Mouse (Mus musculus) kidney, postnatal 0 days (tissue): Measurements from ENCODE around the gene Klf2. TPM values are rescaled to one million over a fixed set of nuclear protein-coding genes. Genes with fewer than 3 reads are reported as not detected.

Source experiments
- ATAC-seq: fragments of 200-750 bp; cut with Nextera tagmentation; replicated peaks from 2 replicates; pipeline ENCODE4 v1.8.0; 2017; ENCODE audit warnings: low read depth, moderate number of reproducible peaks, moderate TSS enrichment, moderate library complexity; ENCODE audit not compliant: low FRiP score
- DNase-seq: peaks from one replicate; pipeline ENCODE4 v3.0.0-alpha.2; 2016; ENCODE audit warnings: low spot score
- H3K27ac ChIP-seq: fragments of 300-500 bp; sonication (generic); 2 replicates; pipeline ENCODE4 v1.5.1; 2014; ENCODE audit warnings: mild to moderate bottlenecking
- H3K27me3 ChIP-seq: fragments of 300-500 bp; sonication (generic); 2 replicates; pipeline ENCODE4 v1.6.1; 2014; ENCODE audit warnings: low read length, mixed read lengths; ENCODE audit not compliant: insufficient read depth
- H3K36me3 ChIP-seq: fragments of 300-500 bp; sonication (generic); 2 replicates; pipeline ENCODE4 v1.6.1; 2014; ENCODE audit warnings: low read length, mixed read lengths; ENCODE audit not compliant: insufficient read depth
- H3K4me1 ChIP-seq: fragments of 300-500 bp; sonication (generic); replicated peaks from 2 replicates; pipeline ENCODE4 v1.6.1; 2014; ENCODE audit warnings: antibody characterized with exemption, low read length, mixed read lengths; ENCODE audit not compliant: insufficient read depth
- H3K4me2 ChIP-seq: fragments of 300-500 bp; sonication (generic); 2 replicates; pipeline ENCODE4 v1.6.1; 2014; ENCODE audit warnings: mild to moderate bottlenecking, low read length, moderate library complexity, mixed read lengths
- H3K4me3 ChIP-seq: fragments of 300-500 bp; sonication (generic); replicated peaks from 2 replicates; pipeline ENCODE4 v1.5.1; 2014; ENCODE audit warnings: low read depth, low read length
- H3K9ac ChIP-seq: fragments of 300-500 bp; sonication (generic); 2 replicates; pipeline ENCODE4 v1.6.1; 2014; ENCODE audit warnings: low read depth, low read length
- H3K9me3 ChIP-seq: fragments of 300-500 bp; sonication (generic); replicated peaks from 2 replicates; pipeline ENCODE4 v1.6.1; 2016; ENCODE audit warnings: low read length, inconsistent platforms, mixed read lengths
- CTCF ChIP-seq: IDR thresholded peaks from 2 replicates; pipeline ENCODE4 v1.5.1; 2016; ENCODE audit warnings: antibody characterized with exemption, low read depth, mild to moderate bottlenecking, moderate library complexity
- WGBS: fragments of 180-500 bp; shearing (Covaris S2); extraction: QIAGEN DNeasy Blood & Tissue Kit; methylation state at CpG from one replicate; pipeline ENCODE4 v1.1.7; 2014; 5-methylcytosine and 5-hydroxymethylcytosine counted together
- polyA plus RNA-seq: library from polyadenylated mRNA; unstranded; fragments of >200 nt; fragmentation: Nextera tagmentation; extraction: Ambion mirVana; gene quantifications from 2 replicates; pipeline ENCODE4 v1.2.1, GENCODE M21; 2015

Gene Klf2
- polyA plus RNA-seq, 1 experiment from 2014 or later, result 31.9 TPM

DNA sequence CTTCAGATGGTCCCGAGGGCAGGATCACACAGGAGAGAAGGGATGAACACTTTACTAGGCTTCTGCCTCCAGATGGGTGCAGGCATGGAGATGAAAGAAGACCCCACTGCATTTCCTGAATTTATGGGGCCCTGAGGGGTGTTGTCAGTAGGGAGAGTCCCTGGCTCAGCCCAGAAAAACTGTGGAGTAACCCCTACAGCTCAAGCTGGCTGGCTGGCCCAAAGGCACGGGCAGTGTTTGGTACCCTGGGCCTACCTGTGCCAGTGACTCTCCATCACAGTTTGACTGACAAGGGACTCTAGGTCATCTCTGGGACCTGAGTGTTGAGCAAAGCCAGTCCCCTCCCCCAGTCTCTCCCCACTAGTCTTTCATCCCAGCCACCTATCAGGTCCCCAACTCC lies 5.9 kb downstream of the Klf2 start:
- no peaks in the 10 kb centered on the region for H3K9me3 ChIP-seq
- WGBS, result 65% methylated on average over 2 of the region's 2 CpGs
- TF ChIP-seq CTCF, result no peak

DNA sequence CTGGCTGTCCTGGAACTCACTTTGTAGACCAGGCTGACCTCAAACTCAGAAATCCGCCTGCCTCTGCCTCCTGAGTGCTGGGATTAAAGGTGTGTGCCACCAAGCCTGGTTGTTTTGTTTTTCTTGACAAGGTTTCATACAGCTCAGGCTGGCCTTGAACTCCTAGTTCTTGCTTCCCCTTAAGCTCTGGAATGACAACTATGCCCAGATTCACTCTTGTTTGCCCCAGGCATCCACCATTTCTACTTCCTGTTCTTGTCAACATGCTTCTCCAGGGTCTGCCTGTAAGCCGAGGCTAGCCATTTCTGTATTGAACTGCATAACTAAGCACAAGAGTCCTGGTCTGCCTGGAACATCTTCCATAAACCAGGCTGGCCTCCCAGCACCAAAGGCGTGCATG lies 10.3 kb downstream of the Klf2 start:
- Histone ChIP-seq H3K4me2 (no peak overlapping the region), H3K4me1 (no peaks in the 10 kb centered on the region), H3K9me3 (no peaks in the 10 kb centered on the region), H3K27me3 (no peaks in the 10 kb centered on the region), H3K9ac (no peak overlapping the region), H3K36me3 (no peaks in the 10 kb centered on the region), H3K27ac (no peak overlapping the region), H3K4me3 (no peak overlapping the region)
- DNase-seq, result no peak
- no peak for ATAC-seq
- no peak for TF ChIP-seq CTCF
- 94% methylated on average over 3 of the region's 3 CpGs for whole genome bisulfite sequencing

More for the DNA sequence above, 5.9 kb downstream of the Klf2 start:
- Histone ChIP-seq H3K27ac (no peak overlapping the region), H3K9ac (no peak overlapping the region), H3K4me1 (0 out of 2 replicates have a peak, but pooled peaks cover 11% of the 10 kb centered on the region), H3K36me3 (0 out of 2 replicates have a peak, but pooled peaks cover 3% of the 10 kb centered on the region), H3K4me2 (no peak overlapping the region), H3K27me3 (no peaks in the 10 kb centered on the region; the same call in 1 of the 2 replicates), H3K4me3 (no peak overlapping the region)
- no peak for ATAC-seq
- DNase-seq, result no peak

DNA sequence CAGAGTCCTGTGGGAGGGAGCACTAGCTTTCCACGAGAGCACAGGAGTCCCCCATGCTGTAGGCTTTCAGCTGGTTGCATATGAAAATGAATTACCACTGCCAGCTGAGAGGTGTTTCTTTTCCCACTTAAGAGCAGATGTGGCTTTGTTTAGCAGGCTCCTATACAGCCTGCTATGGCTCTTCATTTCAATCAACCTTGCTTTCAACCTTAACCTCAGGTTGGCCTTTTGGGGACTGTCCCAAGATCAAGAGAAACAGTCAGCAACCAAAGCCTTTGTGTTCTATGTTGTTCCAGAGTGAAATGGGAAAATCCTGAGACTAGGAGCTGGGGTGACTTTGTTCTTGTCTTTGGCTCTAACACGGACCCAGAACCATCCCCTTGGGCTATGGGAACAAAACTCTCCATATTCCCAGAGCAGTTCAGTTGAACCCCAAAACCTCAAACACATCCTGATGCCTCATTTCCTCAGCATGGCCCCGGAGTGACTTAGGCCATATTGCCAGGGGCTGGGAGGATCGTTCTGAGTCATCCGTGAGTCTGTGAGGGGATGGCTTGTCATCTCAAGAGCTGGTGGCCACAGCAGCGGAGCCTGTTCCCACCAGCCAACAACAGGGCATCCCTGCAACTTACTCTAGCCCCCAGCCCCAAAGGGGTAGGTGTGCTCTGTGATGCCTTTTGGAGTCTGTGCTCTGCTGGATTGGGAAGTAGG lies 12.1 kb downstream of the Klf2 start:
- no peaks in the 10 kb centered on the region for H3K27me3 ChIP-seq
- H3K27ac ChIP-seq, result no peak overlapping the region
- H3K9me3 ChIP-seq, result no peaks in the 10 kb centered on the region
- H3K4me2 ChIP-seq, result no peak overlapping the region
- no peak for ATAC-seq
- no peaks in the 10 kb centered on the region for H3K4me1 ChIP-seq
- DNase-seq, result no peak
- H3K9ac ChIP-seq, result no peak overlapping the region
- TF ChIP-seq CTCF, result no peak
- H3K36me3 ChIP-seq, result no peaks in the 10 kb centered on the region
- 83% methylated on average over 6 of the region's 6 CpGs for WGBS
- H3K4me3 ChIP-seq, result no peak overlapping the region

DNA sequence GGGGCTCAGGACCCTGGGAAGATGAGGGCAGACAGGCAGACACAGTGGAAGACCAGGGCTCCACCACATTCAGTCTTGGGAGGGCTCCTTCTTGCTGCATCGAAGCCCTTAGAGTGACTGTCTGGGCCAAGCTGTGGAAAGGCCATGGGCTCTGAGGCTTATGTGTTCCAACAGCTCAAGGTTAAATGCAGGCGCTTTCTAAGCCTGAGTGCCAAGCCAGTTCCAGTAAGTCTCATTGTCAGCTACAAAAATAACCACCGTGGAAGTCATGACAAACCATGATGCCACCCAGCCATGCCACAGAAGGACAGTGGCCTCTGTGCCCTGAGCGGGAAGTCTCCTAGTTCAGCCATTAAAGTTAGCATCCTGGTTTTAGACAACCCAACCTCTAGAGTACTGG lies 12.8 kb downstream of the Klf2 start:
- no peak overlapping the region for H3K9ac ChIP-seq
- TF ChIP-seq CTCF, result no peak
- no peaks in the 10 kb centered on the region for H3K36me3 ChIP-seq
- DNase-seq (no peak), ATAC-seq (no peak)
- H3K4me2 ChIP-seq, result no peak overlapping the region
- H3K27me3 ChIP-seq, result no peaks in the 10 kb centered on the region
- no peaks in the 10 kb centered on the region for H3K9me3 ChIP-seq
- 91% methylated on average over 4 of the region's 4 CpGs for WGBS
- H3K27ac ChIP-seq, result no peak overlapping the region
- no peaks in the 10 kb centered on the region for H3K4me1 ChIP-seq
- no peak overlapping the region for H3K4me3 ChIP-seq

DNA sequence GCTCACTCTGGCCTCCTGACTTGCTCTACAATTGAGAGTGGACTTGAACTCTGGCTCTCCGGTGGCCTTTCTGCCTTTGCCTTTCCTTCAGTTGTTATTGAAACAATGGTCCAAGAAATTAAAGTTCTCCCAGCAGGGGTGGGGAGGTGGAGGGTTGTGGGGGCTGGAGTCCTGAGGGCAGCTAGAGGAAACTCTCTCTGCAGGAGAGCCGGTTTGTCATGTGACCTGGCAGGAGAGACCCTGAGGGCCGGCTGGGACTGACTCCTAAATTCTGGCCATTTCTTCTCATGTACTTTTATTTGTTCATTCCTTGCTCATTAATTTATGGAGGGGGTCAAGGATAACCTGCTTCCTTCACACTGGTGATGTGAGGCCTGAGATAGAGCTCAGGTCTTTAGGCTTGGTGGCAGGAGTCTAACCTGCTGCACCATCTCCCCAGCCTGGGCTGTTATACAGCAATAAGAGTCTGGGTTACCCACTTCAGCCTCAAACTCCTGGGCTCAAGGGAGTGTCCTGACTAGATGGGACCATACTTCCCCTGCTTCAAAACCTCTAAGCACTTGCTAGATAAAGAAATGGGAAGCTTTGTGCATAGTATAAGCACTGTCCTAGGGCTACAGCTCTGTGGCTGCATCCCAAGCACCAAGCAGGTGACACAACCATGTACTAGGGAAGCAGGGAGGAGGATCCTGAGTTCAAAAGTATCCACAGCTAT lies 14.8 kb downstream of the Klf2 start:
- Histone ChIP-seq H3K4me3 (no peak overlapping the region), H3K9ac (no peak overlapping the region), H3K4me1 (no peaks in the 10 kb centered on the region), H3K36me3 (no peaks in the 10 kb centered on the region), H3K4me2 (no peak overlapping the region), H3K27ac (no peak overlapping the region), H3K27me3 (no peaks in the 10 kb centered on the region), H3K9me3 (no peaks in the 10 kb centered on the region)
- DNase-seq (no peak), ATAC-seq (no peak; the same call in 1 of the 2 replicates)
- TF ChIP-seq CTCF, result no peak
- WGBS, result 40% methylated on average over 3 of the region's 3 CpGs

DNA sequence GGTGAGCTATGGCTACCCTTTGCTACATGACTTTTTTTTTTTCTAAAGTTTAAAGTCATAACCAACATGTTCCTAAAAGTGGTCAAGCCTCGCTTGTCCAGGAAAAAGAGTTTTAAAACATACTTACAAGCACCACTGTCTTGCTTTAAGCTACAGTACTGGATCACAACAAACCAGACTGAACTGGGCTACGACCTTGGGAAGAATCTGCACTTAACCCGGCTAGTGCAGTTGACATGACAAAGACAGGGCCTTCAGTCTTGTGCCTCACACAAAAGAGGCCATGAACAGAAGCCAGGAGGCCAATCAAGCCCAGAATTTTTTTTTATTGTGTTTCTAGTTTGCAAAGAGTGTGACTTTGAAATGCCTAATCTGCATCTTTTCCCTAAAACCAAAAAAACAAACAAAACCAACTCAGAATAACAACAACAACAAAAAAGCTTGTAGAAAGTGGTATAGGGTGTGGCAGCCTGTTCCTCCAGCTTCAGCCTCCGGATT lies 15.4 kb downstream of the Klf2 start:
- TF ChIP-seq CTCF, result no peak
- Histone ChIP-seq H3K36me3 (0 out of 2 replicates have a peak, but pooled peaks cover 5% of the 10 kb centered on the region), H3K4me1 (no peaks in the 10 kb centered on the region), H3K9ac (no peak overlapping the region), H3K9me3 (no peaks in the 10 kb centered on the region), H3K4me3 (no peak overlapping the region), H3K4me2 (no peak overlapping the region), H3K27ac (no peak overlapping the region), H3K27me3 (no peaks in the 10 kb centered on the region)
- DNase-seq, result no peak
- WGBS, result 76% methylated on average over 4 of the region's 4 CpGs
- no peak for ATAC-seq
